Mouse (Mus musculus): ENCODE measurements around the gene Gm572.

GRCm38 (mm10) chr4:148601871-148602270 is 41.2 kb upstream of the Gm572 start:
- no peak for TF ChIP-seq CTCF (IDR thresholded peaks at IDR 0.05)
- no peak for TF ChIP-seq EP300 (IDR thresholded peaks at IDR 0.05)

Data from lung, postnatal 0 days (tissue).